Mouse (Mus musculus) megakaryocyte, adult 5-6 weeks (primary cell): ENCODE measurements around the gene Gast. TPM values are rescaled to one million over a fixed set of nuclear protein-coding genes. Genes with fewer than 3 reads are reported as not detected.
"Not testable (repeated sequence)": the region's sequence is repeated elsewhere in the genome, so short reads cannot be mapped to it uniquely, and the experiment has no call there.

Experiments
- ATAC-seq: 2 replicates; pipeline ENCODE4 v1.8.0; 2016; ENCODE audit warnings: mild to moderate bottlenecking, inconsistent platforms; ENCODE audit not compliant: poor library complexity, severe bottlenecking
- total RNA-seq, 2 experiments: library from RNA; stranded (forward) in 1 of 2; stranded (reverse) in 1 of 2; fragments of 153-499, 151-499 nt in 1 of 2; fragments of 221-1000, 200-1000 nt in 1 of 2; gene quantifications; 2 replicates each; pipeline versions ENCODE4 v1.2.3 to v1.2.4; 2015 to 2017

Gene Gast
- total RNA-seq (2015) (not detected in 2 replicates), total RNA-seq (2017) (not detected in 2 replicates)

DNA sequence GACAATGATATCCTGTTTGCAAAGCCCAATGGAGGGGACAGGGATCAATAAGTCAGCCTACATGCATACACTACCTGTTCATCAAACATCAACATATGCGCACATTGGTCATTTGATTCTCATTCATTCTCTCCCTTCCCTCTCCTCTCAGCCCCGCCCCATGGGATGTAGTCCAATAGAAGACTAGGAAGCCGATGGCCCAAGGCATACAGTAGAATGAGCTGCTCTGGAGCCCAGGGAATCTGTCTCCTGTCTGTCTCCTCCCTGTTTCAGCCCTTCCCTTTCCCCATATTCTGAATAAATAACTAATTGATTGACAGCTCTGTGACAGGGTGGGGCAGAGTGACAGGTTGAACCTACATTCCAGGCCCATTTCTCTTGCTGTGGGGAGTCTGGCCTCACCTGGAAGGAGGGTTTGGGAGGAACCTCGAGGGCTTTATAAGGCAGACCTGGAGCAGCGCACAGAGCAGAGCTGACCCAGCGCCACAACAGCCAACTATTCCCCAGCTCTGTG, at the start of gene Gast:
Gene Gast (plus strand): TSS at position 464 of the 514 bp plus-strand sequence.
- ATAC-seq: no peak

DNA sequence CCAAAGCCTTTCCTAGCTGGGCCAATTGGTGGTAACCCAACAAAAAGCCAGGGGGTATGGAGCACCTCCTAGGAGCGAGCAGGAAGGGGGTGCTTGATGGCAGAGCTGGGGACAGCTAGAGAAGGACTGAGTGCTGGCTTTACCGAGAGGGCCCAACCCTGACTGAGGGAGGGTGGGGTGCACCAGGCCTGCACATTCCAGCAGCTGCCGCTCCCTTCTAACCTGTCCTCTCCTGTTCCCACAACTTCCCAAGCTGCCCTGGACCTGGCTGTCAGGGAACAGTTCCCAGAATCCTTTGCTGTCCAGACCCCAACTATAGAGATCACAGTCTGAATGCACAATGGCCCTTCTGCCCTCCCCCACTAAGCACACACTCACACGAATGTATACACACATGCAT, 49.2 kb upstream of the Gast start:
- no peak for ATAC-seq

DNA sequence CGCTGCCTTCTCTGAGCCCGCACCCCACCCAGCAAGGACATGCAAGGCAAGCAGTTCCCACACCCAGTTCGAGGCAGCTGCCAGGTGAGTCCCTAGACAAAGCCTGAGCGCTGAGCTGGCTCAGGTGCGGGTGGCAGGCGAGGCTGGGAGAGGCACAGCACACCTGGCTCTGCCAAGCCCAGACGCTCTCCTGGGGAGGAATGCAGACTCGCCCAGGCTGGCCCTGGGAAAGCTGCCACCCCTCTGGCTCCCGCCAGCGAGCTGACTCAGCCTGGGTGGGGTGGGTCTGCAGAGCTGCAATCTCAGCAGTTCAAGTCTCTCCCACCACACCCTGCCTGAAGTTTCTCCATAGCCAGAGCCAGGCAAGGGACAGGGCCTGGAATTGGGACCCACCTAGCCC, 47.2 kb upstream of the Gast start:
- ATAC-seq: no peak

DNA sequence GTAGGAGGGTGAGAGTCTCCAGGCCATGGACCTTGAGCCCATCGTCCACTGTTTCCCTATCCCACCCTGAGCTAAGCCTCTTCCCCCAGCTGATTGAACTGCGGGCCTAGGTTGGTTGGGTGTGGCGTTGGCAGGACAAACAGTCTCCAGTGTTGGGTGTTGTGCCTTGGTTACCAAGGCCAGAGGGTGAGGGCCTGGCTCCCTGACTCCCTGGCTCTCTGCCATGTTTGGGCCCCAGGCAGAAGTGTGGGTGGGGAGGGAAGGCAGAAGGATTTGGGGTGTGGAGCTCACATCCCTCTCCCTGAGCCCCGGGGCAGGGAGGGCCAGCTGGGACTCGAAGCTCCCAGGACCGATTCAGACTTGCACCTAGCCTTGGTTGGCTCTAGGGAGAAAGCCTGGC, 45.3 kb upstream of the Gast start:
- no peak for ATAC-seq

DNA sequence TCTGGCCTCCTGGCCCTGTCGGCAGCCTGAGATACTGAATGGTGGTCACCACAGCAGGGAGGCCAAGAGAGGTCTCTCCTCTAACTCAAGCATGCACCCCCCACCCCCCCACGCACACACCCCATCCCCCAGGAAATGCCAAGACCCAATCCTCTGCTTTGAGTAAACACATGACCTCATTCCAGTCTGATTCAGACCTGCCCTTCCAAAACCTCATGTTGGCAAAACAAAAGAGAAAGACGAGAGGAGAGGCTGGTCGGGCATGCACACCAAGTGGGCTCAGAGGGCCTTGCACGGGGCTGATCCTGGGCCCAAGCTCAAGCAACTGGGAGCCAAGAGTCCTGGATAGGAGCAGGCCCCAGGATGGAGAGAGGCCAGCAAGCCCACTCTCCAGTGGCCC, 44.0 kb upstream of the Gast start:
- ATAC-seq: no peak

DNA sequence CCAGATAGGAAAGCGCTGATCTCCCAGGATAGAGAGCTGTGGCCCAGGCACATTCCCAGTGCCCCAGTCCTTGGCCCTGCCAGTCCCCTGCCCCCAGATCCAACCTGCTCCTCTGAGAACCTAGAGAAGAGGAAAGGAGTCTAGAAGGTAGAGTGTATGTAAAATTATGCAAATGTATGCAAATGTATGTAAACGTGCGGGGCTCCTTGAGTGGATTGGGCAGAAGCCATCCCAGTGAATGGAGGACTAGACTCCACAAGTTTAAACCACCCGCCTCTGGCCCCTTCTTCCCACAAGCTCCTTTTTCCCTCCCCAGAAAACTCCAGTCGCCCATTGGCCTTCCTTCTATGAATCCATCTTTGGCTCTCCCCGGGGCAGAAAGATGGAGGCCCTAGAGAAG, 41.3 kb upstream of the Gast start:
- ATAC-seq: no peak

DNA sequence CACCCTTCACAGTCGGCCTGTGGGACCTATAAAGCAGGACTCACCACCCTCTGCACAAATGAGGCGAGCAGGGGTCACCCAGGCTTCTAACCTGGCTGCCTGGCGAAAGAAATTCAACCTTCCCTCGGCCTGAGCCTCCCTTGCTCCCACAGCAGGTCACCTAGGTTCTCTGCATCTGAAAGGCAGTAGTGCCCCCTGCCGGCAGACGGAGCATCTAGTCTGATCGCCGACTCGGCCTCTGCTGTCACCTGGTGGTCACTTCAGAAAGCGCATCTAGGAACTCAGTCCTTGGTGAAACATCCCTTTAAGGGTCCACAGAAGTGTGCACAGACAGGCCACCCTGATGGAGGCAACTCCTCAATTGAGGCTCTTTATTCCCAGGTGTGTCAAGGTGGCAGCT, 38.9 kb upstream of the Gast start:
- peak; percentile 90 for ATAC-seq

DNA sequence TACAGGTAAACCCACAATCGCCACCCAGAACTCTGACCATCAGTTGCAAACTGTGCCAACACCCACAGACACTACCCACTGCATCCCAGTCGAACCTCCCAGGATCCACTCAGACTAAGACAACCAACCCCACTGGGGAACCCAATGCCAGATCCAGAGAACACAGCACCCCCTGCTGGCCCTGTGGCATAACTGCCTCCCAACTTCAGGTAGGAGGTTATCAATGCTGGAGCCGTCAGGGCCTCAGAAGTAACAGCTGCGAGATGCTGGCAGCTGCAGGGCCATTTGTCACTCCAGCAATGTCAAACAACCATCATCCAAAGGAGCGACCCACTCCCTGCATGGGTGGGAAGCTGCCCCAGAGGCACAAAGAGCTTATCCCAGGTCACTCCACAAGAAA, 36.4 kb upstream of the Gast start:
- peak; percentile 61 for ATAC-seq

DNA sequence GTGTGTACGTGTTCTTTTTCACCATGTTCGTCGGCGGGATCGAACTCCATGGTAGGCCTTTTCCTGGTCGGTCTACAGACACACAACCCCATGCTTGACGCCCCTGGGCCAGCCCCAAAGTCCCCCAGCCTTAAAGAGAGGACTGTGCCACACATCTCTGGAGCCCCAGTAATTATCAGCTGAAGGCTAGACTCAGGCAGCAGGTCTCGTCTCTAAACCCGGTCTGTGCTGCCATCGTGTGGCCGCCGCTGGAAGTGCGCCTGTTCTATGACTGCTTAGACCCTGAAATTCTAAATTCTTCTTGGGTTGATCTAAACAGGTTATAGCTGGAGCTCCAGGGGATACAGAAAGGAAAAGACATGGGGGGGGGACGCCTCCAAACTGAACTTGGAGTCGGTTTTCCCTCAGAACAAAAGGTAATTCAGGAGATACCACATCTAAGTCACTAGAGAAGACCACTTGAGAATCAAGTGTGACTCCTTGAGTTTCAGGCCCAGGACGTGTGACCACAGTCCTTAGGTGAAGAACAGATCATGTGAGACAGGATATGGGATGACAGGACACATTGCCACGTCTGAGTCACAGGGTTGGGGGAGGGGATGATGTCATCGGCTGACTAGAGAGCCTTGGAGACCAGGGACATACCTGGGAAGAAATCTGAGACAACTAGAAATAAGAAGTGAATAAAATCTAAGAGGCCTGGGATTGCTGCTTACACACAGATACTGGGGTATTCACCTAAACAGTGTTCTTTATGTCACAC, 35.8 kb upstream of the Gast start:
- peak; percentile 84 for ATAC-seq

DNA sequence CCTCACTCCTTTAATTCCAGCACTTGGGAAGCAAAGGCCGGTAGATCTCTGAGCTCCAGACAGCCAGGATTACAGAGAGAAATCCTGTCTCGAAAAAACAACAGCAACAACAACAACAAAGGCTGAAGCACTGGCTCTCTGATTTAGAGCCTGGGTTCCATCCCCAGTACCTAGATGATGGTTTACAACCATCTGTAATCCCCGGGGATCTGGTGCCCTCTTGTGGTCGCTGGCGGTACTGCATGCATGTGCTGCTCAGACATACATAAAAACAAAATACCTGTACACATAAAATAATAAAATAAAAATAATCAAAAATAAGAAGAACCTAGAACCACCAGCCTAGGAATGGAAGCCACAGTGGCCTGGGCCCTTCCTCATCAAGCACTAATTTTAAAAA, 33.9 kb upstream of the Gast start:
- peak; percentile 59 for ATAC-seq

DNA sequence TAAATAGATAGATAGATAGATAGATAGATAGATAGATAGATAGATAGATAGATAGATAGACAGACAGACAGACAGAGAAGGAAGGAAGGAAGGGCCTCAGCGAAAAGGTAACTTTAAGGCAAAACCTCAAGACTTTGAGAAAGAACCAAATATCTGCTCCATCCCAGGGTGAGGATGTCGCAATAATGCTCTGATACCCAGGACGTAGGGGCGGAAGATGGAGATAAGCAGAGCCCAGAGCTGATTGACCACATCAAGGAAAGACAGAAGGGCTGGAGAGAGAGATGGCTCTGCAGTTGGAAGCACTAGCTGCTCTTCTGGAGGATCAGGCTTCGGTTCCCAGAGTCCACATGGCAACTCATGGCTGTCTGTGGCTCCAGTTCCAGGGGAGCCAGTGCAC, 32.9 kb upstream of the Gast start:
- ATAC-seq: no peak

DNA sequence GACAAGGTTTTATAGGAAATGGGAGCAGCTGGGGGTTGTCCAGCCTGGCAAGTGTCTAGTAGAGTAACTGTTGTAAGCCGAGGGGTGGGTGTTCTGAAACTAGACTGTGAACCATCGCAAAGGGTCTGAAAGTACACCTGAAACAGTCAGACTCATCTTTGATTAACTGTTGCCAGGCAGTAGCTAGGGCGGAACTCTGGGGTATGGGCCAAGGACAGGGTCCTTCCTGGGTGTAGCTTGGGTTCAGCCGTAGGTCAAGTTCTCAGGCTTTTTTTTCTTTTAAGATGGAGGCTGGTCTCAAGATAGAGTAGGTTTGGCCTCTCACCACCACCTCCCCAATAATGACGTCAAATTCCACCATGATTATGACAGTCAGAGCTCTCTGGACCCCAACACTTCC, 26.3 kb upstream of the Gast start:
- no peak for ATAC-seq

DNA sequence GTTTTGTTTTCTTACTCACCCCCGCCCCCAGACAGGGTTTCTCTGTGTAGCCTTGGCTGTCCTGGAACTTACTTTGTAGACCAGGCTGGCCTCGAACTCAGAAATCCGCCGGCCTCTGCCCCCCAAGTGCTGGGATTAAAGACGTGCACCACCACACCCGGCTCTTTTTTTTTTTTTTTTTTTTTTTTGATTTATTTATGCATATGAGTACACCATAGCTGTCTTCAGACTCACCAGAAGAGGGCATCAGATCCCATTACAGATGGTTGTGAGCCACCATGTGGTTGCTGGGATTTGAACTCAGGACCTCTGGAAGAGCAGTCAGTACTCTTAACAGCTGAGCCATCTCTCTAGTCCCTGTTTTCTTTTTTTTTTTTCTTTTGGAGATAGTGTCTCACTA, 25.5 kb upstream of the Gast start:
- not testable (repeated sequence) for ATAC-seq

DNA sequence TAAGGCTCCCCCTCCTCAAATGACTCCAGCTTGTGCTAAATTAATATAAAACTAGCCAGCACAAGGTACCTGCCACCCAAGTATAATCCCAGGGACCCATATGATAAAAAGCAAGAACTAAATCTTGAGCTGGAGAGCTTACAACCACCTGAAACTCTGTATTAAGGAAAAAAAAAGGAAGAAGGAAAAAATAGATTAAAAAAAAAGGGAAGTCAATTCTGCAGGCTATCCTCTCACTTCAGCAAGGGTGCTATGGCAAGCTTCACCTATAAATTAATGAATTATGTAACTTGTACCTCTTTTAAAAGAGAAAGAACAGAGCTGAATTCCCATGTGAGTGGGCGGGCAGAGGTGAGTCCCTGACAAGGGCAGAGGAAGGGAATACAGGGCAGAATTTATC, 22.6 kb upstream of the Gast start:
- no peak for ATAC-seq

DNA sequence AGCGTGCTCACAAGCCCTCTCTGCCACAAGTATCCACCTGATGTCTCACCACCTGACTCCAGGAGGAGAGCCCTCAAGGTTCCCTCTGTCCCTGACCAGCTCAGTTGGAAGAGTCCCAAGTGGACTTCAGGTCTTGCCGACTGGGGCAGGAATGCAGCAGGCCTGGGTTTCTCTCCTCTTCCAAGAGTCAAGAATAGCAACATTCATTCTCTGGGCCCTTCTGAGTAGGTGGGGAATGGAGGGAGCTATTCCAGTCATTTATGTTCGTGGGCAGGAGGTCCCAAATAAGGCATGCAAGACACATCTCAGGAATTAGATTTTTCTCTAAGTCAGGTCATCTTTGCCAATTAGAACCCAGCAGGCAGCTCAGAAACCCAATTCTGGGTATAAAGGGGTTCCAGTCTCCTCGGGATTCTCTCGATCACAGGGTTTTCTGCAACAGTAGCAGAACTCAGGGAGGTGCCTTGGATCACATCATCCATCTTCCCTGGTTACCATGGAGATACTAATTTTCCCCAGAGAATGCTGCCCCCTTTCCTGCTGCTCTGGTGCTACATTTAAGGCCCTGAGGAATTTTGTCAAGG, 22.0 kb upstream of the Gast start:
- no peak for ATAC-seq

DNA sequence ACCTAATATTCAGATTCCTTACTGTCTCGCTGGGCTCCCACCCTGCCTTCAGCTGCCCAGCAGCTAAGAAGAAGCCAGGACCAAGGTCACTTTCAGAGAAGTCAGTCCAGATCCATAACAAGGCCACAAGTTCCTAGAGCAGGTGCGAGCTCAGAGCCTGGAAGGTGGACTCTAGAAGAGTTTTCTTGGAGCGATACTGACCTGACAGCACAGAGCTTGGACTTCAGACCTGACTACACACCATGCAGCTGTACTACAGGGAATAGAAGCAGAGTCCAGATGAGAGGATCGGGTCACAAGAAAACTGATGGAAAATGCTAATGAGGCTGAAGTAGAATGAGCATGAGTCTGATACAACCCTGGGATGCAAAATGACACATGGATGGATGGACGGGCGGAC, 20.8 kb upstream of the Gast start:
- no peak for ATAC-seq

DNA sequence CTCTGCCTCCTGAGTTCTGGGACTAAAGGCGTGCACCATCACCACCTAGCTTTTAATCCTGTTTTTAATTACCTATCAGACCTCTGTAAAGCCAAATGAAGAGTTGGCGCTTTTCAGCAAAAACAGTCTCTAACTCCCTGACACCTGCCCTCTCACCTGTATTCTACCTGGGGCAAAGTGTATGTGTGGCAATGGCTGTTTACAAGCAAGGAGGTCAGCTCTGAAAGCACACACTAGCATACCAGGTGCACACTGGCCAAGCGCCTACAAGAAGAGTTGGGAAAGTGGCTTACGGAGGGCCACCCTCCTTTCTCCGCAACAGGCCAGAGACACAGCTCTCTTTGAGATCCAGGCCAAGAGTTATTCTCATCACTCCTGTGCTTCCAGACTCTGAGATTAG, 18.8 kb upstream of the Gast start:
- no peak for ATAC-seq

DNA sequence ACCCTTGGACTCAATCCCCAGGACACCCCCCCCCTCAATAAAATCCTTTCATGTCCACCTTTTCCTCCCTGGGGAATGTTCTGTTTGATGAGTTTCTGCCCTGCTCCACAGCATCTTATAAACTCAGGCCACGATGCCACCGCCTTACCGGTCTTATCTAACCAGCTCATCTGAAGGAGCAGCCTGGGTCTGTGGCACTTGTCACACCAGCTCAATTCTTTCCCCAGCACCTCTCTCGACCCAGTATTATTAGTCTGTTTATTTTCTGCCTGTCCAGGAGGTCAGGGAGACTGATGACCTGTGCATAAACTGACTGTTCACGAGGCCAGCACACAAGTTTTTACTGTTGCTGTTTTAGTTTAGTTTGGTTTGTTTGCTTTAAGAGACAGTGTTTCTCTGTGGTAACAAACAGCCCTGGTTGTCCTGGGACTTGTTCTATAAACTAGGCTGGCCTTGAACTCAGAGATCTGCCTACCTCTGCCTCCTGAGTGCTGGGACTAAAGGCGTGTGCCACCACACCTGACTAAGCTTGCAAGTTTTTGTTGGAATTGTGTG, 16.3 kb upstream of the Gast start:
- ATAC-seq: no peak

DNA sequence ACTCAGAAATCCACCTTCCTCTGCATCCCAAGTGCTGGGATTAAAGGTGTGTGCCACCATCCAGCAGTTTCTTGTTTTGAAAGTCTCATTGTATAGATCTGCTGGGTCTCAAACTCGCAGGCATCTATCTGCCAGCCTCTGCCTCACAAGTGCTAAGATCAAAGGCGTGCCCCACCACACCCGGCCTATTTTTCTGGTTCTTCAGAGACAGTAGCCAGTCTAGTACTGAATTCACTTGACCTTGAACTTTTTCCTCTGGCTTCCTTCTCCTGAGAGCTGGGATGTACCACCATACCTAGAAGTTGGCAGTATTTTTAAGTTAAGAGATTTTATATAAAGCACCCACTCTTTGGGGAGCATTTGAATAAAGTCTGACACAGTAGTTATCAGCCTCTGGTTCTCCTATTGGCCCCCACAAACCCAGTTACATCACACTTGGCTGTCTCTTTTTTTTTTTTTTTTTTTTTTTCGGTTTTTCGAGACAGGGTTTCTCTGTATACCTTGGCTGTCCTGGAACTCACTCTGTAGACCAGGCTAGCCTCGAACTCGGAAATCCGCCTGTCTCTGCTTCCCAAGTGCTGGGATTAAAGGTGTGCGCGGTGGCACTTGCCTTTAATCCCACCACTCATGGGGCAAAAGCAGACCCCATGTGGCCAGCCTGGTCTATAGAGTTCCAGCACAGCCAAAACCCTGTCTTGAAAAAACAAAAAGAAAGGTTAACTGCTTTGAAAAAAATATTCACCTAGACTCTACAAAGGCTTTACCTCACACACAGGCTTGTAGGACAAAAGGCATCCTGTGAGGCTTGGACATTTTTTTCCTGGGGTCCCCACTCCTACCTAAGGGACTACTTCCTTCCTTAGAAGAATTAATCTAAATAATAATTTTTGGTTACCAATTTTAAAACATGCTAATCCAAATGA, 15.4 kb upstream of the Gast start:
- ATAC-seq: no peak

DNA sequence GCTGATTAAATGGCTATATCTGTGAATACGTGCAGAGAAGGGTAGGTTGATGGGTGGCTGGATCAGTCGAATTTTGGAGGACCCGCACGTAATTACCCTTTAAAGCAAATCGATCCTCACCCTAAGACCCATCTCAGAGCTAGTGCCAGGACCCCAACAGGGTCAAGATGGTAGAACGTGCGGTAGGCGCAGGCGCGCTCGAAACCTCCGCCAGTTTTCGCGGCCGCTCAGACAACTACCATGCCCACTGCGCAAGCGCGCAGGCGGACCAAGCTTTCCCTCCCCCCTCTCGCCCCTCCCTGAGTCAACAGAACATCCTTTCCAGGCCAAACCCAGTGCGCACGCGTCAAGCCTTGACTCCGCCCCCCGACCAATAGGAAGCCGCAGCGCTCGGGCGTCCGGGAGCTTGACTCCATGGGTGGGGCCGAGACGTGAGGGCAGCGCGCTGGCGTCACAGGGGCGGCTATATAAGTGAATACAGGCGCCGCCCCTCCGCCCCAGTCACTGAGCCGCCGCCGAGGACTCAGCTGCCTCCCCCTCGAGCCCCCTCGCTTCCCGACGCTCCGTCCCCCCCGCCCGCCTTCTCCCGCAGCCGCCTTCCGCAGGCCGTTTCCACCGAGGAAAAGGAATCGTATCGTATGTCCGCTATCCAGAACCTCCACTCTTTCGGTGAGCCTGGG, 14.6 kb upstream of the Gast start, which contains the start of gene Eif1:
Gene Eif1 (plus strand): TSS at position 394 of the 680 bp plus-strand sequence.
- ATAC-seq: peak; percentile 83
